14 mouse cellular contexts compared by ENCODE assay signal in genomic region chr3:152288740-152289139, GRCm38 (mm10). TPM values are rescaled to one million over a fixed set of nuclear protein-coding genes. Genes with fewer than 3 reads are reported as not detected.
DNase-seq lines count a peak whose midpoint lies in the region; TF ChIP-seq lines count a peak whose summit lies in the region.
"Had no signal": no experiment of that assay in that cellular context is flagged by ENCODE, and none has a peak within 500 bp of the region (broad histone marks: within the 10 kb centered on the region; RNA-seq: fewer than 3 reads in every experiment).

No protein-coding gene starts in this region.

- no peak for TF ChIP-seq CTCF in liver, adult 2 months (IDR thresholded peaks at IDR 0.05; ENCODE audit: low read depth, low read length)

- H3K27ac ChIP-seq in liver, adult 2 months (replicated peaks; ENCODE audit: insufficient read depth, low read depth, low read length) = no peak overlapping the region
- H3K27ac ChIP-seq: embryonic facial prominence, embryonic 13.5 days; forebrain, embryonic 13.5 days; left cerebral cortex, adult 2 months had no signal

- 32% methylated on average over 4 of the region's 4 CpGs for WGBS in liver, adult 2 months

- H3K27me3 ChIP-seq in liver, adult 2 months (ENCODE audit: control insufficient read depth, insufficient read depth, low read length) = no peaks in the 10 kb centered on the region
- H3K27me3 ChIP-seq: embryonic facial prominence, embryonic 13.5 days; forebrain, embryonic 13.5 days had no signal

- H3K4me3 ChIP-seq in liver, adult 2 months (ENCODE audit: insufficient read depth, low read depth, low read length) = no peak overlapping the region
- H3K4me3 ChIP-seq: embryonic facial prominence, embryonic 13.5 days; forebrain, embryonic 13.5 days; left cerebral cortex, adult 2 months had no signal

- DNase-seq in cerebellum, postnatal 10 days = peak; percentile 64 to 75
- DNase-seq in cerebellum, adult 11 months = no peak
- DNase-seq in liver, adult 2 months (ENCODE audit: extremely low read depth, low read depth, low spot score) = peak; percentile 43
- no peak for DNase-seq in liver
- DNase-seq in gastrocnemius, postnatal 10 days = peak; percentile 62
- DNase-seq in kidney, postnatal 10 days = peak; percentile 33
- DNase-seq in spleen, postnatal 4 days (ENCODE audit: low spot score in 2 of 2) = no peak
- no peak for DNase-seq in right cerebral cortex, adult 18-20 months
- DNase-seq: lung, postnatal 36 days had no signal

- H3K4me1 ChIP-seq in liver, adult 2 months (ENCODE audit: control insufficient read depth, insufficient read depth, low read length) = no peaks in the 10 kb centered on the region
- H3K4me1 ChIP-seq: forebrain, embryonic 13.5 days had no signal

- no peaks in the 10 kb centered on the region for H3K79me2 ChIP-seq in liver, adult 2 months (ENCODE audit: control insufficient read depth, insufficient read depth, low read length)

- H3K36me3 ChIP-seq in liver, adult 2 months (ENCODE audit: control insufficient read depth, insufficient read depth, low read length) = no peaks in the 10 kb centered on the region

- no peak for TF ChIP-seq POLR2A in liver, adult 2 months (IDR thresholded peaks at IDR 0.05; ENCODE audit: extremely low read depth, insufficient read depth, low read length)

- no peak overlapping the region for H3K9ac ChIP-seq in liver, adult 2 months (ENCODE audit: low read depth, low read length)
- H3K9ac ChIP-seq: embryonic facial prominence, embryonic 13.5 days; forebrain, embryonic 13.5 days had no signal

RNA-seq across cellular contexts. Expression of gene Nexn, which starts 22.6 kb away (rescaled TPM):
- total RNA-seq in liver, adult 2 months (2014; rRNA removed) = 0.20 and 0.28 TPM in 2 replicates
- polyA plus RNA-seq in liver, adult 2 months (2012; rRNA removed) = not detected in 2 replicates
- 100 to 1,000 TPM; 362 to 386 TPM for total RNA-seq in gastrocnemius, postnatal 10 days (2021)
- total RNA-seq: granulocyte monocyte progenitor cell, adult 5-6 weeks; monocyte, adult 5-6 weeks had no signal

RNA-seq across cellular contexts. Expression of gene Miga1, which starts 51.5 kb away (rescaled TPM):
- total RNA-seq in liver, adult 2 months (2014; rRNA removed) = 2.2 and 2.6 TPM in 2 replicates
- 0.39 and 0.94 TPM in 2 replicates for polyA plus RNA-seq in liver, adult 2 months (2012; rRNA removed)
- total RNA-seq in gastrocnemius, postnatal 10 days (2021) = 1 to 10 TPM; 4.2 to 4.6 TPM

RNA-seq across cellular contexts. Expression of gene Usp33, which starts 57.5 kb away (rescaled TPM):
- 41.5 and 46.9 TPM in 2 replicates for total RNA-seq in liver, adult 2 months (2014; rRNA removed)
- polyA plus RNA-seq in liver, adult 2 months (2012; rRNA removed) = 9.5 and 9.9 TPM in 2 replicates
- total RNA-seq in gastrocnemius, postnatal 10 days (2021) = 10 to 100 TPM; 23.2 to 26.3 TPM

Comparison
In these comparisons a context has a peak if more than half of its experiments do, and no peak if none do; other contexts are left out.
1. DNase-seq: peak in cerebellum, postnatal 10 days (2 of 2), liver, adult 2 months (single experiment), gastrocnemius, postnatal 10 days (single experiment) and kidney, postnatal 10 days (single experiment); none in cerebellum, adult 11 months (single experiment), liver (single experiment), spleen, postnatal 4 days (0 of 2) and right cerebral cortex, adult 18-20 months (single experiment).
2. RNA of gene Nexn, which starts 22.6 kb away (total RNA-seq): 362 to 386 TPM in gastrocnemius, postnatal 10 days; 0.20 to 0.28 TPM in liver, adult 2 months; every median in the first group is over 100 times any median in the second.